Mouse (Mus musculus) spleen, postnatal 14 days (tissue): ENCODE measurements around the gene Gm31571.
"Not testable (repeated sequence)": the region's sequence is repeated elsewhere in the genome, so short reads cannot be mapped to it uniquely, and the experiment has no call there.

Experiments used
- DNase-seq, 2 experiments: peaks; one replicate each; pipeline ENCODE4 v3.0.0; 2021 to 2022; ENCODE audit warnings: low spot score in 2 of 2

The Gm31571 gene

DNA sequence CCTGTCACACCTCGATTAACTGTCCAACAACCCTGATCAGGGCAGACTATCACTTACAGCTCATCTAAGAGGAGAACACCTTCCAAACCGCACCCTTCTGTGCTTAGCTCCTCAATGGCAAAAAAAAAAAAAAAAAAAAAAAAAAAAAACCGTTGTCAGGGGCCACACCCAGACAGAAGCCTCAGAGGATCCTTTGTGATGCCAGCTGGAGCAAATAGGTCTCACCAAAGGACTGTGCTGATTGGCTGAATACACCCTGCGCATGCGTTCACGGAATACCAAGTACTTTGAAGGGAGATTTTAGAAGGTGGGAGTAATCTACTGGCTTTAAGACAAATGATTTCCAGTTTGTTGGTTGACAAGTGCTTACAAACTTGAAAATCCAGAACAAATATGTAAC is at the start of gene Gm31571:
Gene Gm31571 (minus strand): TSS at position 101 of the 400 bp plus-strand sequence.
- DNase-seq = not testable (repeated sequence)
